Mouse (Mus musculus): ENCODE data around the gene Adamtsl5.

The Adamtsl5 gene

GRCm38 (mm10) chr10:80294311-80294710 lies 53.9 kb downstream of the Adamtsl5 start:
- DNase-seq (ENCODE audit: low spot score): no peak

GRCm38 (mm10) chr10:80293325-80293724 lies 54.9 kb downstream of the Adamtsl5 start:
- no peak for DNase-seq (ENCODE audit: low spot score)

- DNase-seq (ENCODE audit: low spot score): peak; percentile 89
Observed at GRCm38 (mm10) chr10:80292251-80293146, 55.7 kb downstream of the Adamtsl5 start, which contains the start of gene Rps15. Rps15 (plus strand) TSS chr10:80292453.

Data from urinary bladder, postnatal 25 days (tissue).